Mouse (Mus musculus): ENCODE measurements around the gene Olfr1312.
"Not testable (repeated sequence)": the region's sequence is repeated elsewhere in the genome, so short reads cannot be mapped to it uniquely, and the experiment has no call there.

Gene Olfr1312

DNA sequence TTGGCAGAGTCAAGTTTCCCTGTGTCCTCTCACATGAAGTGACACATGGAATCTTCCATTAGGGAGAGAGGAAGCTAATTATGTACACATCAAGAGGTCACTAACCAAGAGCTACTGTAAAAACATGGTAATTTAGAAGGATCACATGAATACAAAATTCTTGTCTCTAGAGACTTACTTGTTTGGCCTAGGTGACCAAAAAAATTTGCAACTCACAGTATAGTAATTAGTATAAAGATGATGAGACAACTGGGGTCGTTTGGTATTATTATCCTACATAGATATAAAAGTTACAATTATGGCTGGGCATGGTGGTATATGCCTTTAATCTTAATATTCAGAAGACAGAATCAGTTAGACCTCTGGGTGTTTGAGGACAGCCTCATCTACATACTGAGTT, at the start of gene Olfr1312:
Gene Olfr1312 (minus strand): TSS at position 101 of the 400 bp plus-strand sequence.
- DNase-seq (ENCODE audit: low spot score) = no peak

DNA sequence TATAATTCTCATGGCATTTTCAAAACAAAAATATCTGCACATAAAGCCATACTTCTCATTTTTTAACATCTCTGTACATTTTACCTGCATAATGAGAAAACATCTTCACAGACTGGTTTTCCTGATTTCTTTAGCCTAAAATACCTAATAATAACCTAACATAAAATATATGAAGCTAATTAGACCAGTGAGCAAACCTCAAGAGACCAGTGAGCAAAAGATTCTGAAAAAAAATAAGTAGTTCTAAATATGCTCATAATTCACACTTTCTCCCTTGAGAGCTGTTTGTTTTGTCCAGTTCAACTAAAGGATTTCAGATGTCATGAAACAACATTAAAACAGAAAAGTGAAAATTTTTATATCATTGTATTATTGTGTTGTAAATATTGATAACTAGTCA, 46.6 kb upstream of the Olfr1312 start, which contains the start of gene Olfr1314:
Gene Olfr1314 (minus strand): TSS at position 101 of the 400 bp plus-strand sequence.
- DNase-seq (ENCODE audit: low spot score) = no peak

DNA sequence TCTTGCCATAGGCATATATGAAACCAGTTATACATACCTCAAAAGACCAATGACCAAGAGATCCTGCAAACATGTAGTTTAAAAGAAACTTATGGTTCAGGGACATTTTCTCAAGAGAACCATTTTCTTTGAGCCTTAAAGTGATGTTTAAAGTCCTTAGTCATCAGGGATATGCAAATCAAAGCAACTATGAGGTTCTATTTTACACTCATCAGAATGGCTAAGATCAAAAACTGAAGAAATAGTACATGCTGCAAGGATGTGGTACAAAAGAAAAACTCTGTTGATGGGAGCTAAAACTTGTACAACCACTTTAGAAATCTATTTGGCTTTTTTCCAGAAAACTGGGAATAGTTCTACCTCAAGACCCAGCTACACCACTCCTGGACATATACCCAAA, 27.7 kb upstream of the Olfr1312 start, which contains the start of gene Olfr1313:
Gene Olfr1313 (minus strand): TSS at position 101 of the 400 bp plus-strand sequence.
- DNase-seq (ENCODE audit: low spot score) = no peak

DNA sequence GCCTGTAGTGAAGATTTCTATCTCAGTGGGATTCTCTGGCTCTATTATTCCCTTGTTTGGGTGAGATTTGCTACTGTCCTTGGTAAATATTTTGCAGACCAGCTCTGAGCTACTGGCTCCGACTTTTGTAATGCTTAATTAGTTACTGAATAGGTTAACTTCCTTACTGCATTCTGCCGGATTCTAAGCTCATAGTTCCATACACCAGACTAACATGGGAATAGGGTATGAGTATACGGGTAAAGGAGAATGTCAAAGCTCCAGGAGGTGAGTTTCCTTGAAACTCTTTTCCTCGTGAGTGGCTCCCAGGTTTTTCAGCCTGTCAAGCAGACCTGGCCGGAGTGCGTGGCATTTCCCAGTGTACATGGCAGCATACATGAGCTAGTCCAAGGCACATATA, 23.1 kb downstream of the Olfr1312 start:
- DNase-seq (ENCODE audit: low spot score) = not testable (repeated sequence)

DNA sequence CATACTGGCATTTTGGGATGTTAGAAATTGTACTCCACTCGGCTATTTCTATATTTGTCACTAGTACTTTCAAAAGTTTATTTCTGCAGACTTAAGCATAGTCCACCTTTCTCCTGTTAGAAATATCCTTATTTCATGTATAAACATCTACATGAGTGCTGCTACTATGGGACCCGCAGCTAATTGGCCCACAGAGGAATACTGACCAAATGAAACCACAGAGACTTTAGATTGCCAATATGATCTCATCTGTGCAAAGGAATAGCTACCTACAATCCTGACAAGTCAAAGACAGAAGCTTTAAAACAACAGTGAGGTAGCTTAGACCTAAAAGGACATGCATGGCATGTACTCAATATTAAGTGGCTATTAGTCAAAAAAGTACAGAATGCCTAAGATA, 25.7 kb downstream of the Olfr1312 start, which contains the start of gene Olfr1311:
Gene Olfr1311 (minus strand): TSS at position 101 of the 400 bp plus-strand sequence.
- no peak for DNase-seq (ENCODE audit: low spot score)

DNA sequence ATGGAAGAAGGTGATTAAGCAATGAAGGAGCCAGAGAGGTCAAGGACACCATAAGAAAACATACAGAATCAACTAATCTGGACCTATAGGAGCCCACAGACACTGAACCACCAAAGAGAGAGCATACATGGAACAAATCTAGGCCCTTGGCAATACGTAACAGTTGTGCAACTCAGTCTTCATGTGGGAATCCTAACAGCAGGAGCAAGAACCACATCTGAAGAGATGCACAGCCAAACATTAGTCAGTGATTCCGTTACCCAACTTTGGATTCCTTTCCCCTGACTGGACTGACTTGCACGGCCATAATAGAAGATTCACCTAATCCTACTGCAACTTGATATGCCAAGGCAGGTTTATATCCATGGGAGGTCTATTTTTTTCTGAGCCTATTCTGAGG, 35.1 kb downstream of the Olfr1312 start:
- DNase-seq (ENCODE audit: low spot score) = no peak

DNA sequence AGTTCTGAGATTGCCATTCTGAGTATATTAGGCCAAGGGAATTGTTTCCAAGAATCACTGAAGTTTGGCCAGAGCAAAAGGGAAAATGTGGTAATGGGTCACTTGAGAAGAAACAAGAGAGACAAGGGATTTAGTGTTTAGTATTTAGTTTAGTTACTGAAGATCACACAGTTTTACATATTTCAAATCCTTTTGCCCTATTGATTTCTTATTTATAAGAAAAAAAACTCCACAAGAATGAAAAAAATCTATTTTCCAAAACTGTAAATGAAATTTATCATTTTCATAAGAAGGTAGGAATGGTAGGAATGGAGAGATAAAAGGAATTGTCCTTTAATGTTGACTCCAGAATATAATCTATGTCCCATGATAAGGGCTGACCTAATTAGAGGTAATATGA, 37.4 kb downstream of the Olfr1312 start, which contains the start of gene Olfr1310:
Gene Olfr1310 (minus strand): TSS at position 101 of the 400 bp plus-strand sequence.
- no peak for DNase-seq (ENCODE audit: low spot score)

DNA sequence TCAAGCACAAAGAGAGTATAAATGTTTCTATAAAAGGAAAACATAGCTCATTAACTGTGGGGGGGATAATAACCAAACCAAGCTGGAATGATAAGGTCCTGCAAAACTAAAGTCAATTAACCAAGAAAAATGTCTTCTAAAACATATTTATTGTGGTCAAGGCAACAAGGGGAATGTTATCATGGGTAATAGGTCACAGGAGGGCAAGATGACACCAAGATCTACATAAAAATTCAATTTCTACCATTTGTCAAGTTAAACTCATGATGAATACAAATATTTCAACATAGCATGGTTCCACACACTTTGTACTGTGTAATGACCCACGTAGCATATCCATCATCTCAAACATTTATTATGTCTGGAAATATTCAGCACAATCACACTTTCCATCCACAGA, 59.9 kb downstream of the Olfr1312 start, which contains the start of gene Olfr1309:
Gene Olfr1309 (minus strand): TSS at position 101 of the 400 bp plus-strand sequence.
- DNase-seq (ENCODE audit: low spot score) = no peak
